Mouse (Mus musculus): ENCODE results near the gene Tmem189. TPM values are rescaled to one million over a fixed set of nuclear protein-coding genes. Genes with fewer than 3 reads are reported as not detected.

The Tmem189 gene
- total RNA-seq, 2 experiments from 2014 or later, result 54.6 to 58.5 TPM

- DNase-seq (ENCODE audit: low spot score in 2 of 2), result no peak
- intact Hi-C loops (cut with DNase I), result loop anchor here (10.0 kb wide), 2 partner anchors 327 to 407 kb away; partner anchors contain the start of gene Ripor3
Observed at GRCm38 (mm10) chr2:167687651-167688101, 1.9 kb downstream of the Tmem189 start.

- no peak for DNase-seq (ENCODE audit: low spot score in 2 of 2)
- intact Hi-C loops (cut with DNase I), result loop anchor here (10.0 kb wide), 2 partner anchors 328 to 408 kb away; partner anchors contain the start of gene Ripor3
Observed at GRCm38 (mm10) chr2:167687250-167687586, 2.4 kb downstream of the Tmem189 start.

GRCm38 (mm10) chr2:167686382-167687249 is 3.0 kb downstream of the Tmem189 start:
- DNase-seq (ENCODE audit: low spot score in 2 of 2), result no peak
- intact Hi-C loops (cut with DNase I), result loop anchor here (10.0 kb wide), 2 partner anchors 328 to 408 kb away; partner anchors contain the start of gene Ripor3

GRCm38 (mm10) chr2:167685865-167686264 is 3.8 kb downstream of the Tmem189 start:
- DNase-seq (ENCODE audit: low spot score in 2 of 2), result no peak
- intact Hi-C loops (cut with DNase I), result loop anchor here (1.0 to 10.0 kb wide), 3 partner anchors 210 to 409 kb away; partner anchors contain the start of gene Ripor3

- DNase-seq (ENCODE audit: low spot score in 2 of 2), result peak; percentile 98 to 99
Observed at GRCm38 (mm10) chr2:167685137-167685536, 4.5 kb downstream of the Tmem189 start.

GRCm38 (mm10) chr2:167683721-167684120 is 5.9 kb downstream of the Tmem189 start:
- intact Hi-C loops (cut with DNase I), result loop anchor here (10.0 kb wide), 2 partner anchors 331 to 411 kb away; partner anchors contain the start of gene Ripor3
- no peak for DNase-seq (ENCODE audit: low spot score in 2 of 2)

More at GRCm38 (mm10) chr2:167685137-167685536, 4.5 kb downstream of the Tmem189 start:
- intact Hi-C loops (cut with DNase I), result loop anchor here (1.0 to 10.0 kb wide), 3 partner anchors 211 to 410 kb away; partner anchors contain the start of gene Ripor3

- DNase-seq (ENCODE audit: low spot score in 2 of 2), result peak; percentile 57 to 74
- intact Hi-C loops (cut with DNase I), result loop anchor here (1.0 to 10.0 kb wide), 3 partner anchors 39 to 414 kb away; partner anchors contain the start of gene Ripor3
Observed at GRCm38 (mm10) chr2:167680657-167681056, 9.0 kb downstream of the Tmem189 start.

- intact Hi-C loops (cut with DNase I), result loop anchor here (1.0 to 10.0 kb wide), 4 partner anchors 39 to 415 kb away; partner anchors contain the start of gene Ripor3
- DNase-seq (ENCODE audit: low spot score in 2 of 2), result peak; percentile 79 to 88
Observed at GRCm38 (mm10) chr2:167679902-167680430, 9.7 kb downstream of the Tmem189 start.

GRCm38 (mm10) chr2:167678600-167678999 is 11.0 kb downstream of the Tmem189 start:
- DNase-seq (ENCODE audit: low spot score in 2 of 2), result no peak
- intact Hi-C loops (cut with DNase I), result loop anchor here (5.0 kb wide), 1 partner anchor 146 kb away; no protein-coding TSS in a partner anchor

GRCm38 (mm10) chr2:167675120-167675909 is 14.3 kb downstream of the Tmem189 start:
- DNase-seq (ENCODE audit: low spot score in 2 of 2), result no peak
- intact Hi-C loops (cut with DNase I), result loop anchor here (5.0 kb wide), 1 partner anchor 143 kb away; no protein-coding TSS in a partner anchor

GRCm38 (mm10) chr2:167672212-167672685 is 17.4 kb downstream of the Tmem189 start:
- DNase-seq (ENCODE audit: low spot score in 2 of 2), result no peak
- intact Hi-C loops (cut with DNase I), result no loop called here

GRCm38 (mm10) chr2:167671101-167671633 is 18.5 kb downstream of the Tmem189 start:
- DNase-seq (ENCODE audit: low spot score in 2 of 2), result no peak
- intact Hi-C loops (cut with DNase I), result no loop called here

GRCm38 (mm10) chr2:167669398-167669797 is 20.2 kb downstream of the Tmem189 start:
- intact Hi-C loops (cut with DNase I), result no loop called here

GRCm38 (mm10) chr2:167668426-167668825 is 21.2 kb downstream of the Tmem189 start:
- DNase-seq (ENCODE audit: low spot score in 2 of 2), result no peak
- intact Hi-C loops (cut with DNase I), result no loop called here

More at GRCm38 (mm10) chr2:167669398-167669797, 20.2 kb downstream of the Tmem189 start:
- no peak for DNase-seq (ENCODE audit: low spot score in 2 of 2)

GRCm38 (mm10) chr2:167665972-167666713 is 23.5 kb downstream of the Tmem189 start:
- intact Hi-C loops (cut with DNase I), result no loop called here

GRCm38 (mm10) chr2:167662713-167663112 is 26.9 kb downstream of the Tmem189 start:
- intact Hi-C loops (cut with DNase I), result no loop called here

More at GRCm38 (mm10) chr2:167665972-167666713, 23.5 kb downstream of the Tmem189 start:
- DNase-seq (ENCODE audit: low spot score in 2 of 2), result no peak

GRCm38 (mm10) chr2:167661270-167662203 is 28.1 kb downstream of the Tmem189 start, which contains the start of gene Gm20431:
Gm20431 (minus strand) TSS chr2:167661496.
- peak; percentile 96 for DNase-seq (ENCODE audit: low spot score in 2 of 2)
- intact Hi-C loops (cut with DNase I), result no loop called here

More at GRCm38 (mm10) chr2:167662713-167663112, 26.9 kb downstream of the Tmem189 start:
- no peak for DNase-seq (ENCODE audit: low spot score in 2 of 2)

Measured in left cerebral cortex, postnatal 14 days (tissue).